Mouse (Mus musculus) MEL (cell line): ENCODE results near the gene Pptc7. TPM values are rescaled to one million over a fixed set of nuclear protein-coding genes. Genes with fewer than 3 reads are reported as not detected.

ENCODE experiments used
- DNase-seq: peaks from one replicate; pipeline ENCODE4 v3.0.0; 2011; ENCODE audit warnings: low read depth, low spot score
- H3K27ac ChIP-seq: 2 replicates; pipeline ENCODE4 v1.5.1; 2012; ENCODE audit warnings: low read depth, mild to moderate bottlenecking, control low read depth, low read length, moderate library complexity; ENCODE audit not compliant: control insufficient read depth
- H3K27me3 ChIP-seq, 2 experiments: fragments of 150-350 bp in 1 of 2; sonication (generic) in 1 of 2; 2 replicates each; pipeline ENCODE4 v1.6.1; 2012; ENCODE audit warnings: low read length in 2 of 2, mild to moderate bottlenecking in 2 of 2, improper control_type of control experiment in 1 of 2, moderate library complexity in 1 of 2; ENCODE audit not compliant: insufficient read depth in 2 of 2, control insufficient read depth in 1 of 2
- H3K36me3 ChIP-seq, 2 experiments: 2 replicates each; pipeline ENCODE4 v1.6.1; 2012 to 2014; ENCODE audit warnings: low read length in 2 of 2, improper control_type of control experiment in 1 of 2, inconsistent platforms in 1 of 2, mild to moderate bottlenecking in 1 of 2; ENCODE audit not compliant: insufficient read depth in 2 of 2, control insufficient read depth in 1 of 2
- H3K4me1 ChIP-seq, 2 experiments: fragments of 150-350 bp in 1 of 2; sonication (generic) in 1 of 2; 2 replicates each; pipeline ENCODE4 v1.6.1; 2012; ENCODE audit warnings: low read length in 2 of 2, improper control_type of control experiment in 1 of 2, mild to moderate bottlenecking in 1 of 2; ENCODE audit not compliant: insufficient read depth in 2 of 2, control insufficient read depth in 1 of 2
- H3K4me3 ChIP-seq, 2 experiments: fragments of 150-350 bp in 1 of 2; sonication (generic) in 1 of 2; 2 replicates each; pipeline ENCODE4 v1.5.1; 2012; ENCODE audit warnings: low read depth in 2 of 2, low read length in 2 of 2, mild to moderate bottlenecking in 2 of 2, moderate library complexity in 2 of 2, control low read depth in 1 of 2, improper control_type of control experiment in 1 of 2; ENCODE audit not compliant: control insufficient read depth in 1 of 2, insufficient read depth in 1 of 2
- H3K79me2 ChIP-seq: 2 replicates; pipeline ENCODE4 v1.6.1; 2012; ENCODE audit warnings: mild to moderate bottlenecking, low read length, moderate library complexity; ENCODE audit not compliant: control insufficient read depth, poor library complexity, insufficient read depth
- H3K9ac ChIP-seq: 2 replicates; pipeline ENCODE4 v1.6.1; 2012; ENCODE audit warnings: low read depth, mild to moderate bottlenecking, control low read depth, low read length, moderate library complexity; ENCODE audit not compliant: control insufficient read depth, poor library complexity, severe bottlenecking
- H3K9me3 ChIP-seq: fragments of 150-350 bp; sonication (generic); replicated peaks from 2 replicates; pipeline ENCODE4 v1.6.1; 2012; ENCODE audit warnings: mild to moderate bottlenecking, low read length, improper control_type of control experiment, moderate library complexity; ENCODE audit not compliant: insufficient read depth
- BHLHE40 ChIP-seq: IDR thresholded peaks from 2 replicates; pipeline ENCODE4 v1.6.1; 2012; ENCODE audit warnings: low read depth, mild to moderate bottlenecking, inconsistent platforms, low read length, improper control_type of control experiment, borderline replicate concordance
- CHD2 ChIP-seq: IDR thresholded peaks from 2 replicates; pipeline ENCODE4 v1.6.1; 2011; ENCODE audit warnings: low read length, improper control_type of control experiment
- CTCF ChIP-seq, 3 experiments: IDR thresholded peaks in 2 of 3; conservative IDR thresholded peaks in 1 of 3; 2 replicates each; pipeline ENCODE4 v1.5.1; 2011 to 2012; ENCODE audit warnings: low read length in 3 of 3, low read depth in 2 of 3, mild to moderate bottlenecking in 2 of 3, improper control_type of control experiment in 1 of 3, inconsistent platforms in 1 of 3, mixed read lengths in 1 of 3, moderate library complexity in 1 of 3; ENCODE audit not compliant: control insufficient read depth in 1 of 3, insufficient read depth in 1 of 3, poor library complexity in 1 of 3, severe bottlenecking in 1 of 3
- E2F4 ChIP-seq: IDR thresholded peaks from 2 replicates; pipeline ENCODE4 v1.6.1; 2011; ENCODE audit warnings: low read depth, low read length, improper control_type of control experiment, borderline replicate concordance
- ELF1 ChIP-seq: IDR thresholded peaks from 2 replicates; pipeline ENCODE4 v1.6.1; 2014; ENCODE audit warnings: low read depth, mild to moderate bottlenecking, inconsistent platforms, low read length, improper control_type of control experiment, moderate library complexity
- EP300 ChIP-seq, 2 experiments: IDR thresholded peaks; 2 replicates each; pipeline ENCODE4 v1.6.1; 2011; ENCODE audit warnings: improper control_type of control experiment in 2 of 2, low read length in 2 of 2, low read depth in 1 of 2, mild to moderate bottlenecking in 1 of 2
- ETS1 ChIP-seq: IDR thresholded peaks from 2 replicates; pipeline ENCODE4 v1.6.1; 2012; ENCODE audit warnings: low read depth, mild to moderate bottlenecking, inconsistent platforms, low read length, improper control_type of control experiment, moderate library complexity
- GATA1 ChIP-seq: IDR thresholded peaks from 2 replicates; pipeline ENCODE4 v1.6.1; 2011; ENCODE audit warnings: low read depth, low read length, improper control_type of control experiment
- JUND ChIP-seq: IDR thresholded peaks from 2 replicates; pipeline ENCODE4 v1.6.1; 2011; ENCODE audit warnings: low read depth, mild to moderate bottlenecking, improper control_type of control experiment, low read length
- MAFK ChIP-seq: IDR thresholded peaks from 2 replicates; pipeline ENCODE4 v1.6.1; 2011; ENCODE audit warnings: low read depth, mild to moderate bottlenecking, low read length, improper control_type of control experiment, borderline replicate concordance
- MXI1 ChIP-seq: IDR thresholded peaks from 2 replicates; pipeline ENCODE4 v1.6.1; 2011; ENCODE audit warnings: mild to moderate bottlenecking, low read depth, low read length, improper control_type of control experiment
- NELFE ChIP-seq: IDR thresholded peaks from 2 replicates; pipeline ENCODE4 v1.6.1; 2011; ENCODE audit warnings: low read depth, low read length, improper control_type of control experiment
- POLR2A ChIP-seq, 2 experiments: IDR thresholded peaks; 2 replicates each; pipeline ENCODE4 v1.6.1; 2011 to 2012; ENCODE audit warnings: low read length in 2 of 2, mild to moderate bottlenecking in 2 of 2, control low read depth in 1 of 2, improper control_type of control experiment in 1 of 2, low read depth in 1 of 2, moderate library complexity in 1 of 2; ENCODE audit not compliant: control insufficient read depth in 1 of 2, insufficient read depth in 1 of 2, poor library complexity in 1 of 2
- RCOR1 ChIP-seq: IDR thresholded peaks from 2 replicates; pipeline ENCODE4 v1.6.1; 2012; ENCODE audit warnings: low read depth, mild to moderate bottlenecking, inconsistent platforms, low read length, improper control_type of control experiment
- TCF12 ChIP-seq: IDR thresholded peaks from 2 replicates; pipeline ENCODE4 v1.6.1; 2014; ENCODE audit warnings: low read depth, mild to moderate bottlenecking, inconsistent platforms, low read length, improper control_type of control experiment, moderate library complexity
- USF1 ChIP-seq: IDR thresholded peaks from 2 replicates; pipeline ENCODE4 v1.6.1; 2014; ENCODE audit warnings: low read depth, mild to moderate bottlenecking, inconsistent platforms, low read length, improper control_type of control experiment, moderate library complexity
- USF2 ChIP-seq, 2 experiments: IDR thresholded peaks; 2 replicates each; pipeline ENCODE4 v1.6.1; 2011 to 2012; ENCODE audit warnings: improper control_type of control experiment in 2 of 2, low read length in 2 of 2, borderline replicate concordance in 1 of 2, inconsistent platforms in 1 of 2, low read depth in 1 of 2, mild to moderate bottlenecking in 1 of 2; ENCODE audit not compliant: insufficient read depth in 1 of 2
- ZC3H11A ChIP-seq: IDR thresholded peaks from 2 replicates; pipeline ENCODE4 v1.6.1; 2012; ENCODE audit warnings: low read depth, mild to moderate bottlenecking, inconsistent platforms, low read length, improper control_type of control experiment
- ZKSCAN1 ChIP-seq: IDR thresholded peaks from 2 replicates; pipeline ENCODE4 v1.6.1; 2012; ENCODE audit warnings: low read depth, mild to moderate bottlenecking, inconsistent platforms, low read length, improper control_type of control experiment, moderate library complexity
- ZNF384 ChIP-seq: IDR thresholded peaks from 2 replicates; pipeline ENCODE4 v1.6.1; 2012; ENCODE audit warnings: low read depth, mild to moderate bottlenecking, inconsistent platforms, low read length, improper control_type of control experiment
- polyA plus RNA-seq, 2 experiments: library from polyadenylated mRNA; stranded (reverse) in 1 of 2; unstranded in 1 of 2; fragments of >175 nt in 1 of 2; fragments of >200 nt in 1 of 2; gene quantifications; 2 replicates each; pipeline versions ENCODE4 v1.2.1 to v1.2.4; 2012; ENCODE audit warnings: low replicate concordance in 2 of 2, low read depth in 1 of 2; ENCODE audit not compliant: insufficient read length in 2 of 2, insufficient read depth in 1 of 2, missing spikeins in 1 of 2
- total RNA-seq: library from RNA; depleted of rRNA; stranded (reverse); fragments of 300-350 nt; gene quantifications from 2 replicates; pipeline ENCODE4 v1.2.3, GENCODE M21; 2012

Gene Pptc7
- total and polyA plus RNA-seq, 3 experiments, result 17.3 to 22.3 TPM; not detected in 1

DNA sequence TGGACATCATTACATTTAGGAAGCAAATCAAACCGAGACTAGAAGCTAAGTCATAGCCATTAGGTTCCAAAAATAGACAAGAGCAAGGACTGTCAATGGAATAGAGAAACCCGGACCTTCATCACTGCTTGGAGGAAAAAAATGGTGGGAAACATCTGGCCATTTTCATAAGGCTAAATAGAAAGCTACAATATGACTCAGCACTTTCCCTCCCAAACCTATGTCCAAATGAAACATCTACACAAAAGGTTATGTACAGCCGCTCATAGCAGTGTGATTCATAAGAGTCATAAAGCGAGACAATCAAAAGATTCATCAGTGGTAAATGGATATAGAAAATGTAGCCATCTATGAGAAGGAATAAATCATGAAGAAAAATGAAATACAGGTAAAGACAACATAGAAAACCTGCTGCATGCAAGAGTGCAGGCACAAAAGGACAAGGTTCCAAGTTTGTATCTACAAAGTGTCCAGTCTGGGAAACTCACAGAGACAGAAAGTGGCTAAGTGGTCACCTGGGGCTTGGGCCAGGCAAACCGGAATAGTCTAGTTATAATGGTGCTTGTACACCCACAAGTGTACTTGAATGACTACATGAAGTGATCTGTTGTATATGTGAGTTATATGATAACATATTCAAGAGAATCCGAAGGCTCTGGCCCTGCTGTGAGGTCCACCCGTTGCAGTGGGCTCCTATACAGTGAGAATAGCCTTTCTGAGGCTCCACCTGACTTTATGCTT, 52.6 kb downstream of the Pptc7 start:
- TF ChIP-seq USF2 (IDR thresholded peaks at IDR 0.05; ENCODE audit: borderline replicate concordance in 1 of 2, insufficient read depth in 1 of 2, low read depth in 1 of 2, low read length in 2 of 2), result no peak
- TF ChIP-seq MXI1, result no peak
- TF ChIP-seq POLR2A (IDR thresholded peaks at IDR 0.05; ENCODE audit: control insufficient read depth in 1 of 2, insufficient read depth in 1 of 2, low read depth in 1 of 2, low read length in 2 of 2, poor library complexity in 1 of 2), result no peak
- no peak for TF ChIP-seq JUND
- no peak for TF ChIP-seq ZKSCAN1
- no peak for TF ChIP-seq E2F4
- TF ChIP-seq ELF1, result no peak
- no peak for TF ChIP-seq MAFK
- TF ChIP-seq BHLHE40, result no peak
- TF ChIP-seq GATA1, result no peak
- TF ChIP-seq ZC3H11A, result no peak
- no peak for TF ChIP-seq CHD2
- no peak for TF ChIP-seq CTCF (IDR thresholded peaks at IDR 0.05 in 2 of 3, conservative IDR thresholded peaks at IDR 0.05 in 1 of 3; ENCODE audit: control insufficient read depth in 1 of 3, insufficient read depth in 1 of 3, low read depth in 2 of 3, low read length in 3 of 3, poor library complexity in 1 of 3, severe bottlenecking in 1 of 3)
- no peak for TF ChIP-seq USF1
- TF ChIP-seq NELFE, result no peak
- TF ChIP-seq ZNF384, result no peak
- no peak for TF ChIP-seq ETS1
- no peak overlapping the region for H3K4me3 ChIP-seq
- H3K27ac ChIP-seq, result no peak overlapping the region
- DNase-seq, result no peak
- H3K4me1 ChIP-seq, result no peaks in the 10 kb centered on the region
- no peaks in the 10 kb centered on the region for H3K27me3 ChIP-seq
- H3K9me3 ChIP-seq, result no peaks in the 10 kb centered on the region
- no peaks in the 10 kb centered on the region for H3K36me3 ChIP-seq
- H3K79me2 ChIP-seq, result no peaks in the 10 kb centered on the region
- no peak overlapping the region for H3K9ac ChIP-seq

- Histone ChIP-seq H3K36me3 (peaks cover 0 to 9% of the 10 kb centered on the region in 2 experiments; a peak in 2 of 4 replicates), H3K9me3 (no peaks in the 10 kb centered on the region), H3K79me2 (no peaks in the 10 kb centered on the region), H3K4me3 (no peak overlapping the region), H3K4me1 (peaks cover 10 to 11% of the 10 kb centered on the region in 2 experiments)
- TF ChIP-seq ETS1 (peak; percentile 10; the same call in 1 of the 2 replicates), TCF12 (no peak), GATA1 (peak; percentile 91), EP300 (IDR thresholded peaks at IDR 0.05; ENCODE audit: low read depth in 1 of 2, low read length in 2 of 2) (peak; percentile 18 to 72; a peak in 3 of 4 replicates), RCOR1 (peak; percentile 65)
- TF ChIP-seq, all 39 proteins: peak for 4
- Histone ChIP-seq H3K27ac (no peak overlapping the region), H3K27me3 (no peaks in the 10 kb centered on the region), H3K9ac (no peak overlapping the region)
- DNase-seq, result peak; percentile 55
Measured at GRCm38 (mm10) chr5:122342874-122343273, 58.7 kb downstream of the Pptc7 start.
